Mouse (Mus musculus) megakaryocyte progenitor cell, adult 5-6 weeks (primary cell): Measurements from ENCODE around the gene Tmem8b. TPM values are rescaled to one million over a fixed set of nuclear protein-coding genes. Genes with fewer than 3 reads are reported as not detected.
A peak's percentile ranks its signal among the peaks of the same experiment; 100 is the strongest.

Source experiments
- ATAC-seq: replicated peaks from 2 replicates; pipeline ENCODE4 v1.8.0; 2016; ENCODE audit warnings: mild to moderate bottlenecking, moderate TSS enrichment, inconsistent platforms; ENCODE audit not compliant: poor library complexity
- total RNA-seq, 2 experiments: library from RNA; stranded (forward) in 1 of 2; stranded (reverse) in 1 of 2; fragments of 157-497, 149-512 nt in 1 of 2; fragments of 200-1000 nt in 1 of 2; gene quantifications; 2 replicates each; pipeline versions ENCODE4 v1.2.3 to v1.2.4; 2015 to 2017

The Tmem8b gene
- 0.47 and 0.95 TPM in 2 replicates for total RNA-seq (2015)
- 0.25 and 0.61 TPM in 2 replicates for total RNA-seq (2017)

GRCm38 (mm10) chr4:43668782-43669427 is at the start of gene Tmem8b, which contains the start of gene Fam221b:
Gene Tmem8b, plus strand, starts transcription at chr4:43668971.
Gene Fam221b, minus strand, starts transcription at chr4:43669145.
- ATAC-seq = peak; percentile 90

DNA sequence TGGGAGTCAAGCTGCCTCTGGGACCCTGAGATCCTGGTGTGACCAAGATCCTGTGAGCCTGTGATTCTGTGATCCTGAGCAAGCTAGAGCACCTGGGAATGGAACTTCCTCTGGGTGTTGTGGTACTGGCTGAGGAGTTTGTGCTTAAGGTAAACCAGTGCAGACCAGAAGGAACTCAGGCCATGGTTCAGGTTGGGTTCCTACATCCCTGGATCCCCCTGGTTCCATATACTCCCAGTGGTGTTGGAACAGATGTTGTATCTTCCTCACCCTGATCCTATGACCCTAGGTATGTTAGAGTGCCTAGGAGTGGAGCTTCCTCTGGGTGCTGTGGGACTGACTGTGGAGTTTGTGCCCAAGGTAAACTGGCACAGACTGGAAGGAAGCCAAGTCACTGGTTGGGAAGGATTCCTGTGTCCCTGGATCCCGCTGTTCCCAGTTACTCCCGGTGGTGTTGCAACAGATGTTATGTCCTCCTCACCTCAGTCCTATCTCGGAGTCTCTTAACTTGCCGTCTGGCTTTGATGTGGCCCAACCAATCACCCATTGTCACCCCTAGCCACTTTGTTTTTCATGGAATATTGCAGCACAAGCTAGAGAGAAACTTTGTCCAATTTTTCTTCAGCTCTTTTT is 48.5 kb upstream of the Tmem8b start:
- no peak for ATAC-seq

DNA sequence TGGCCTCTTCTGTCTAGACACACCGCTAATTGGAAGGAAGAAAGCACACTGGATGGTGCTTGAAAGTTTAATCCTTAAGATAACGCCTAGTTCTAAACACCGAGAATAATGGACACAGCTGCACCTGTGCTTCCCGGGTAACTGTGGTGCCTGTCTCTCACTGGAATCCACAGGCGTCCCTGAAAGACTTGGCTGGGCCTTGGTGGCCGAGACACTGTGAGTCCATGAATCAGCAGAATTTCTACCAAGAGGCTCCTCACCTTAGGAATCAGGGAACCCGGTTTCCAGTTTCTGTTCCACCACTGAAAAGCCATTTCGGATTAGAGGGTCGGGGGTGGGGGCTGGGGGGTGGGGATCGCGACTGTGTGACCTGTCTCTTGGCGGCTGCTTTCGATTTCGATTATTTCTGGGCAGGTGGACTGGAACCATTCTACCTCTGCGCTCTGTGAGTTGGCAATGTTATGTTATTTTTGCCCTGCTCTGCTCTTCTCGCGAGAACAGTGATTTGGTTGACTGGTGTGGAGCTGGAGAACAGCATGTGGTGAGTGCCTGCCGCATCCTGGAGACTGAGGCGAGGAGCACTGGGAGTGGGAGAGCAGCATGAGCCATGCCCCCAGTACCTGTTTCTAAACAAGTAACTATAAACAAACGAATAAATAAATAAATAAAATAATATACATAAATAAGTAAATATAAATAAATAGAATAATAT is 39.5 kb upstream of the Tmem8b start:
- ATAC-seq = no peak; the same call in 1 of the 2 replicates

- peak; percentile 88 for ATAC-seq
Observed at GRCm38 (mm10) chr4:43630030-43630581, 38.7 kb upstream of the Tmem8b start.

DNA sequence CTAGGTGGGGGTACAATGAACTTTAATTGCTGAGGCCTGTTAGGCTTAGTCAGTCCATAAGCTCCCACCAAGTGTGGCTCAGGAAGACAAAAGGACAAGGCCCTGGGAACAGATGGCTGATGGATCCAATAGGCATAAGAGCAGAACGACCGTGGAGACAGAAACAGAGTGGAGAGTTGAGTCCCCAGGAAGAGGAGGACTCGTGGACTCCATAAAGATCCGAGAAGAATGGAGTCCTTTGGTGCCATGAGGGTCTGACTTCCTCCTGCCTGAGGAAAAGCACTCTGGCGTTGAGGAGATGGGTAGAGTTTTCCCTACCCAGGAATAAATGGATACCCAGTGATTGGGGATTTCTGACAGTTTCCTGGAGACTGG is 38.1 kb upstream of the Tmem8b start:
- ATAC-seq = no peak

DNA sequence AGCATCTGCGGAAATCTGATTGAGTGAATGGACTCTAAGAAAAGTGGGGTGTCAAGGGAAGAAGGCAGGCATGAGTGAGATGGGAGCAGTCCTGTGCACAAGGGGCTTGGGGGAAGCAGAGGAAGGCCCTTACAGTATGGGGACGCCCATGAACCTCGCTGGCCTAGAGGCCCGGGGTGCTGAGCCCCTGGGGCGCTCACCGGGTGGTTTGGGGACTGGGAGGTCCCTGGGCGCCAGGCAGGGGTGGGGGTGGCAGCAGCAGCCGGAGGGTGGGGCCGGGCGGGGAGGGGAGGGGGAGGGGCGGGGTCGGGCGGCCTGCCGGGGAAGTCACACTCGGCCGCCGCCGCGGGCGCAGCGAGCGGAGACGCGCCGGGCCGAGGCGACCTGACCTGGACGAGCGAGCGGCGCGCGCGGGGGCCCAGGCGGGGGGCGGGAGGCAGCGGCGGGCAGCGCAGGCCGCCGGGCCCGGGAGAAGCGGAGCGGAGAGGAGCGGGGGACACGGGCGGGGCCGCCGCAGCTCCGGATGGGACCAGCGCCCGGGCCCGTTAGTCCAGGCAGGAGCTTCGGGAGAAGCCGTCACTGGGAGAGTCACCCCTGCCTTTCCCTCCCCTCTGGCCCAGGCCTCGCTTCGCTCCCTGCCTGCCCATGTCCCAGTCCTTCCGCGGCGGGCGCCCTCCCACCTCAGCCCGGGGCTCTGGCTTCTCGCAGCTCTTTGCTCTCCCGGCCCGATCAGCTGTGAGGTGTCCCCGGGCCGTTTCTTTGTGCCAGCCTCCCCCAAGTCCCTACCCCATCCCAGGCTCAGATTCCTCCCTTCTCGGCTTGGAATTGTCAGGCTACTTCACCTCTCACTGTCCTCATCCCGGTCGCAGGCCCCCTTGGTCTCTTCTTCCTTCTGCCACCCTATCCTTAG is 37.5 kb upstream of the Tmem8b start, which contains the start of gene Npr2:
TSS of gene Npr2 (plus strand) at position 890 of the 910 bp plus-strand sequence.
- no peak for ATAC-seq

GRCm38 (mm10) chr4:43631956-43632920 is 36.5 kb upstream of the Tmem8b start:
- no peak for ATAC-seq

GRCm38 (mm10) chr4:43633296-43633695 is 35.5 kb upstream of the Tmem8b start:
- no peak for ATAC-seq

- ATAC-seq = no peak
Observed at GRCm38 (mm10) chr4:43633736-43634135, 35.0 kb upstream of the Tmem8b start.

GRCm38 (mm10) chr4:43634621-43635374 is 34.0 kb upstream of the Tmem8b start:
- no peak for ATAC-seq

DNA sequence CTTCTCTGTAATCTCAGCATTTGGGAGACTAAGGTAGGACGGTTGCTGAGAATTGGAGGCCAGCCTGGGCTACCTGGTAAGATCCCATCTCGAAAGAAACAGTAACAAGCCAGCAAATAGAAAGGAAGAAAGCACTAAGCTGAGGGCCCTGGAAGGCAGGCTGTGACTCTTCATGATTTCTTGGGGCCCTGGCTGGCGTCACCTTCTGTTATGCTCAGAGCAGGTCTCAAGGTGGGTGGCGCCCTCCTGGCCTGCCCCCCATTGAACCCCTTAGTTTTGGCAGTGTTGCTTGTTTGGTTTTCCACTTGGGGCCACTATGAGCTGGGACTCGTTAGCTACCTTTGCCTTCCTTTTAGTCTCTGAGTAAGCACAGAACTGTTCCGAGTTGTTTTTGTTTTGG is 32.0 kb upstream of the Tmem8b start:
- no peak for ATAC-seq

DNA sequence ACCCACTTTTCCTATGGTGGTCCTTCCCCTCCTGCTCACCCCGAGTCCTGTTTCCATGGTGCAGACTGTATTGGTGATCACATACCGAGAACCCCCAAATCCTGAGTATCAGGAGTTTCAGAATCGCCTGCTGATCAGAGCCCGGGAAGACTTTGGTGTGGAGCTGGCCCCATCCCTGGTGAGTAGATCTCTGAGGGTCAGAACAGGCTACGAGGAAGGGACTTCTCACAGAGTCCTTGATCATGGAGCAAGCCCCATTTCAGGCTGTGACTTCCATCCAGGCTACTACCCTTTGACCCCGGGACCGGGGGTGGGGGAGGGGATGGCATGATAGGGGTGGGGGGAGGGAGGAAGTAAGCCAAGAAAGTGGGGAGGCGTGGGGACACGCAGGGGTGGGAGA is 28.7 kb upstream of the Tmem8b start:
- ATAC-seq = no peak

DNA sequence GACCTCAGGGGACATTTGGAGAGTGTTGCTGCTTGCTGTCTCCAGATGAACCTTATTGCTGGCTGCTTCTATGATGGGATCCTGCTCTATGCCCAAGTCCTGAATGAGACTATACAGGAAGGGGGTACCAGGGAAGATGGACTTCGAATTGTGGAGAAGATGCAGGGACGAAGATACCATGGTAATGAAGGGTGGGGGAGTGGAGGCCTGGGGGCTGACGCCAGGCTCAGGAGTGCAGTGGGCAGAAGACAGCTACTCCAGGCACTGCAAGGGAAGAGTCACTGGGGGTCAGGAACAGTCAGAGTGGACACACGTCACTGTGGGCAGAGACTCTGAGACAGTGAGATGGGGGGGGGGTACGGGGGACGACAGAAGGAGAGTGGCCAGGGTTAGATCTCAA is 28.3 kb upstream of the Tmem8b start:
- no peak for ATAC-seq

DNA sequence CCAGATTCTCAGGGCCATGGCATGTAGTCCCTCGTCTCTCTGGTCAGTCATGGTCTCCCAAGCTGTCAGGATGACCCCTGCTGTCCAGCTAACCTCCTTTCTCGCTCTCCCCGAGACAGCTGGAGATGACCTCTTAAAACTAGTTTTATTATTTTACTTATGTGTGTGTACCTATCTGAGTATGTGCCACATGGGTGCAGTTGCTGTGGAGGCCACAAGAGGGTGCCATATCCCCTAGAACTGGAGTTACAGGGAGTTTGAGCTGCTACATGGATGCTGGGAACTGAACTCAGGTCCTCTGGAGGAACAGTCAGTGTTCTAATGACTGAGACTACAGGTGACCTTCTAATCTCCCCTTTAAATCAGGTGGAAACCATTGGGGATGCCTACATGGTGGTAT is 19.0 kb upstream of the Tmem8b start:
- ATAC-seq = no peak

- ATAC-seq = no peak
Observed at GRCm38 (mm10) chr4:43652726-43653125, 16.0 kb upstream of the Tmem8b start.

- peak; percentile 27 for ATAC-seq
Observed at GRCm38 (mm10) chr4:43653161-43654015, 15.4 kb upstream of the Tmem8b start, which contains the start of gene Spag8. Gene Spag8, minus strand, starts transcription at chr4:43653594.

GRCm38 (mm10) chr4:43655656-43656338 is 13.0 kb upstream of the Tmem8b start:
- no peak for ATAC-seq
